Mouse (Mus musculus): ENCODE data around the gene Mrps15.
"Not testable (repeated sequence)": the region's sequence is repeated elsewhere in the genome, so short reads cannot be mapped to it uniquely, and the experiment has no call there.

The Mrps15 gene

GRCm38 (mm10) chr4:126077833-126078232 is 31.1 kb downstream of the Mrps15 start:
- DNase-seq (ENCODE audit: low spot score) = no peak

GRCm38 (mm10) chr4:126079266-126079665 is 32.5 kb downstream of the Mrps15 start:
- DNase-seq (ENCODE audit: low spot score) = peak; percentile 70

GRCm38 (mm10) chr4:126081601-126082000 is 34.9 kb downstream of the Mrps15 start:
- no peak for DNase-seq (ENCODE audit: low spot score)

DNA sequence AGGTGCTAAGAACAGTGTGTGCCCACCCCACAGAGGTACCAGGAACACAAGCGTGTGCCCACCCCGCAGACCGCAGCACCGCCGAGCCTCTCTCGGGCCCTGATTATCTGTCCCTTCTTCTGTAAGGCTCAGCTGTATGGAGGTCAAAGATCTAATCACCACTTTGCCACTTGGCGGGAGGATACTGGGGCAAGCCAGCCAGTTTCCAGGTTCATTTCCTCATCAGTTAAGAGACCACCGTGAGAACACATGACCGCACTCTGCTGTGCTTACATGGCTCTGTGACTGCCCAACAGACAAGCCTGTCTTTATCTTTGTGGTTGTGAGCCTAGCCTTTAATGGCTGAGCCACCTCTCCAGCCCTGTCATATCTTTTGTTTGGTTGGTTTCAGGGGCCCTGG is 36.3 kb downstream of the Mrps15 start:
- DNase-seq (ENCODE audit: low spot score) = no peak

DNA sequence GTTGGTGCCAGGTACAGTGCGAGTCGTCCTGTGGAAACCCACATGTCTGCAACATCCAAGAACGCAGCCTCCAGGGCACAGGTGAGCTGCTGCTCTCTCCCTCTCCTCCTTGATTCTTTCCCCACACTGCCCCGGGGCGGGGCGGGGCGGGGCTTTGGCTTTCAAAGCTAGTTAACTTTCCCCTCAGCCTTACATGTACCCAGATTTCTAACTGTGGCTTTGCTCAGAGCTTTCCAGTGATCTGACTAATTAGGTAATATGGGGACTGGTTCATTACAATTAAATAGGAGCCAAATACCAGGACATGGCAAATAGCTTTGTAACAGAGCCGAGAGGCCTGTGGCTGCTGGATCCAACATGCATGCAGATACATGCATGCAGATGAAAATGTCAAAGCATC is 37.7 kb downstream of the Mrps15 start:
- DNase-seq (ENCODE audit: low spot score) = no peak

GRCm38 (mm10) chr4:126085996-126086576 is 39.4 kb downstream of the Mrps15 start:
- DNase-seq (ENCODE audit: low spot score) = peak; percentile 57

- DNase-seq (ENCODE audit: low spot score) = no peak
Measured at GRCm38 (mm10) chr4:126090101-126090847, 43.5 kb downstream of the Mrps15 start.

GRCm38 (mm10) chr4:126090848-126091124 is 44.1 kb downstream of the Mrps15 start:
- no peak for DNase-seq (ENCODE audit: low spot score)

GRCm38 (mm10) chr4:126091873-126092272 is 45.1 kb downstream of the Mrps15 start:
- DNase-seq (ENCODE audit: low spot score) = no peak

DNA sequence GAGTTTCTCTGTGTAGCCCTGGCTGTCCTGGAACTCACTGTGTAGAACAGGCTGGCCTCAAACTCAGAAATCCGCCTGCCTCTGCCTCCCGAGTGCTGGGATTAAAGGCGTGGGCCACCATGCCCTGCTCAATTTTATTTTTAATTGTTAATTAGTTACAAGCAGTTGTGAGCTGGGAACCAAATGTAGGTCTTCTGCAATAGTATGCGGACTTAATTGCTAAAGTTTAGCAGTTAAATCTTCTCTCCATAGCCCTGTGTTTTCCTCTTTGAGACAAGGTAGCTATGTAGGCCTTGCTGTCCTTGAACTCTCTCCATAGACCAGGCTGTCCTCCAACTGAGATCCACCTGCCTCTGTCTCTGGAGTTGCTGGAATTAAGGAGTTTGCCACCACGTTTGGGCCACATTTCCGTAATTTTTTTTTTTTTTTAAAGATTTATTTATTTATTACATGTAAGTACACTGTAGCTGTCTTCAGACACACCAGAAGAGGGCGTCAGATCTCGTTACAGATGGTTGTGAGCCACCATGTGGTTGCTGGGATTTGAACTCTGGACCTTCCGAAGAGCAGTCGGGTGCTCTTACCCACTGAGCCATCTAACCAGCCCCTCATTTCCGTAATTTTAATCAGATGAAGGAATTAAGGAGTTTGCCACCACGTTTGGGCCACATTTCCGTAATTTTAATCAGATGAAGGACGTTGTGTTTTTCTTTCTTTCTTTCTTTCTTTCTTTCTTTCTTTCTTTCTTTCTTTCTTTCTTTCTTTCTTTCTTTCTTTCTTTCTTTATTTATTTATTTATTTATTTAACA is 49.1 kb downstream of the Mrps15 start:
- not testable (repeated sequence) for DNase-seq (ENCODE audit: low spot score)

DNA sequence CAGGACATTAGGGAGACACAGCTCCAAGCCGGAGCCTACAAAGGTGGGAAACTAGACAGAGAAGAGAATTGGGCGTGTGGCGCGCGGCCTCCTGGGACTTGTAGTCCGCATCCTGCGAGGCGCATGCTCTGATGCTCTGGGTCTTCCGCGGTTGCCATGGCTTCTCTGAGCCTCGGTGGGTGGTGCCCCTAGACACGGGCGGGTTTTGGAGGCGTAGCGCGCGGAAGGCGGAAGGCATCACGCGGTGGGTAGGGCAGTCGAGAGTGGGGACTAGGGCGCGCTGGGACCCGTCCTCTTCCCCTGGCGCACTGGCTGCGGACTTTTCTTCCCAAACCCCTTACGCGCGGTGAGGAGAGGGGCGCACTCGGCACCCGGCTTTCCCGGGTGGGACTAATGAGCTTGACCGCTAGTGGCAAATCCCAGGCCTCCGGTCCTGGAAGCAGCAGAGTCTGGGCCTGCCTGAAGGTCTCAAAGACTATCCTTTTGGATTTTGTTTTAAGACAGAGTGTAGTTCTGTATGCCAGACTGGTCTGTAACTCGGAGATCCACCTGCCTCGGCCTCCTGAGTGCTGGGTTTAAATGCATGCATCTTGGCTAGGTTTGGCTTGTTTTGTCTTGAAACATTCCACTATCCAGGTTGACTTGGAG is 49.9 kb downstream of the Mrps15 start, which contains the start of gene Lsm10:
Gene Lsm10, plus strand, starts transcription at position 160 of the 648 bp plus-strand sequence.
- DNase-seq (ENCODE audit: low spot score) = peak; percentile 96

- DNase-seq (ENCODE audit: low spot score) = no peak
Measured at GRCm38 (mm10) chr4:126097711-126098253, 51.1 kb downstream of the Mrps15 start.

DNA sequence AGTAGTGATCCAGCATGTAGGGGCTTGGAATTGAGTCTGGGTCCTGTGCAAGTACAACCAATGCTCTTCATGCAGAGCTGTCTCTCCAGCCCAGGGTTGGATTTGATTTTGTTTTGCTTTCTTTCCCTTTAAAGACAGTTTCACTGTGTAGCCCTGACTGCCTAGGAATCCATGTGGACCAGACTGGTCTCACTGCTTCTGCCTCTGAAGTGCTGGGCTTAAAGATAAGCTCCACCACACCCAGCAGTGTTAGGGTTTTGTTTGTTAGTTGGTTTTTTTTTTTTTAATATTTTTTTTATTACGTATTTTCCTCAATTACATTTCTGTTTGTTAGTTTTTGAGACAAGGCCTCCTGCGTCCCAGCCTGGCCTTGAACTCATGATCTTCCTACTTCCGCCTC is 52.6 kb downstream of the Mrps15 start:
- no peak for DNase-seq (ENCODE audit: low spot score)

GRCm38 (mm10) chr4:126100764-126101163 is 54.0 kb downstream of the Mrps15 start:
- DNase-seq (ENCODE audit: low spot score) = no peak

DNA sequence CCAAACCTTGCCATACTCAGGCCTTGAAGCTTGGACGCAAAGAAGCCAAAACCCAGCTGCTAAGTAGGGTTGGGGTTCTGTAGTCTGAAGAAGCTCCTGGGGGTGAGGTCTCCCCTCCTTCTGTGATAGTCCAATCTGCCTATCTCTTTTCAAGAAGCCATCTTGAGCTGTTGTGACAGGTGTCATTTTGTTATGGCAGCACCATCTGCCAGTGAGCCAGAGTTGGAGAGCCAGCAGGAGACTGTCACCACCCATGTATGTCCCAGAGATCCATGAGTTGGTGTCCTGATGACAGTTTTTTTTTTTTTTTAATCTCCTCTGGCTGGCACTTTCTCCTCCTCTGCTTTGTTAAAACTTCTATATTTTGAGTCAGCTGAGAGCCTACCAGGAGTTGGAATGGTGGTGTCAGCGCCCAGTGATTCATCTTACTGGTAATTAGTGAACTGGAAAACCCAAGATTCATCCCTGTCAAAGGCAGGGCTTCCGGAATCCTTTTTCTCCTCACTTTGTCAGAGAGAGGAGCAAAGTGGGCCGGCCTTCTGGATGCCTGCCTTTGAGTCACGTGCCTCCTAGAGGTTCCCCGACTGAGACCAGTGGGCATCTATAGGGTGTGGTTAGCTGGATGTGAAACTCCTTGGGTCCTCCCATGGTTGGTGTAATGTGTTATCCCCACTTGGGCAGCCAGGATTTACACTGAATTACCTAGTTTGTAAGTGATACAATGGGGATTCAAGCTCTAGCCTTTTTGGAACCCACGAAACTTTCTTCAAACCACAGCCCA is 55.5 kb downstream of the Mrps15 start:
- DNase-seq (ENCODE audit: low spot score) = no peak

DNA sequence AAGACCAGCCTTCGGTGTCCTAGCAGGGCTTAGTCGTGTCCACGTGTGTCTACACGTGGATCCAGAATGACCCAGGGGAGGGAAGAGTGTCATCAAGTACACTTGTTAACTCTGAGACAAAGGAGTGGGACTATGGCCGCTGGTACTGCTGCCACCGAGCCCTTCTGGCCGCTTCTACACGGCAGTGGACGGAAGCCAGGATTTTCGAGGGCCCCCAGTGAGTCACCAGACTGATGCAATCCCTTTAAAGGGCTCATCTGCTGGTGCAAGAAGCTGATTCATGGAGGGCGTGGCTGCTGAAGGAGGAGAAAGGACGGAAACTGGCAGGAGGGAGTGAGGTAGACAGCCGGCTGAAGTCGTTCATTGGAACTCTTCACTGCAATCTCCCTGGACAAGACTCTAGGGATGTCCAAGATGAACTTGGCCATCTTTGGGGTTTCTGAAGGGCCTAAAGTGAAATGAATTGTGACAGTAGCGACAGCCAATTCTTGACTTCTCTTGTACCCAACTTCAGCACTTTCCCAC is 56.4 kb downstream of the Mrps15 start:
- DNase-seq (ENCODE audit: low spot score) = peak; percentile 90

DNA sequence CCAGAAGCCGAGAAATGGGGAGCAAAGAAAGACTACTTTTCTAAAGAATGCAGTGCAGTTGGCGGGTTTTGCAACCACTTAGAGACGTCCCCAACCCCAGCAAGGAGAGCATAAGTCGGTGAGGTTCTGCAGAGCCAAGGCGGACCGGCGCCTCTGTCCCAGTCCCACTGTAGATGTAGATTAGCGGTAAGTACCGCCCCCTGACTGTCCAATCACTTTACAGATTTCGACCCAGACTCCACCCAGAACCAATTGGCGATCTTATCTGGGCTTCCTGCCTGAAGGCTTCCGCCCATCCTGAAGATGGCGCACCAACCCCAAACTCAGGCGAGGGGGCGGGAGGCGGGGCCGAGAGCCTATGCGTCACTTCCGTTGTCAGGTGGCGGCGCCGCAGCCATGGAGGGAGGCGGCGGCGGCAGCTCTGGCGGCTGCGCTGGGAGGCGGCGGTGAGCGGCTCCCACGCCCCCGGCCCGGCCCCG is 56.9 kb downstream of the Mrps15 start, which contains the start of gene Stk40:
Gene Stk40, plus strand, starts transcription at position 368 of the 479 bp plus-strand sequence.
- peak; percentile 93 for DNase-seq (ENCODE audit: low spot score)

- DNase-seq (ENCODE audit: low spot score) = peak; percentile 39
Measured at GRCm38 (mm10) chr4:126104261-126105075, 57.7 kb downstream of the Mrps15 start.
